Mouse (Mus musculus): ENCODE results near the gene Cmas. TPM values are rescaled to one million over a fixed set of nuclear protein-coding genes. Genes with fewer than 3 reads are reported as not detected.

Cmas gene
- total and polyA plus RNA-seq, 3 experiments = 11.7 to 35.9 (median 35.0) TPM

- TF ChIP-seq POLR2A (IDR thresholded peaks at IDR 0.05; ENCODE audit: insufficient read depth, low read depth, low read length) (no peak), CTCF (IDR thresholded peaks at IDR 0.05) (no peak), EP300 (IDR thresholded peaks at IDR 0.05; ENCODE audit: insufficient read depth, low read depth, low read length) (no peak)
- no peaks in the 10 kb centered on the region for H3K36me3 ChIP-seq (ENCODE audit: control insufficient read depth, insufficient read depth, low read length)
- H3K4me1 ChIP-seq (ENCODE audit: control insufficient read depth, insufficient read depth, low read length) = no peaks in the 10 kb centered on the region; the same call in 1 of the 2 replicates
- DNase-seq = no peak
- intact Hi-C loops (cut with DNase I) = no loop called here
- no peak overlapping the region for H3K4me3 ChIP-seq
- no peaks in the 10 kb centered on the region for H3K27me3 ChIP-seq (ENCODE audit: control insufficient read depth, insufficient read depth, low read length)
- no peak overlapping the region for H3K9ac ChIP-seq (ENCODE audit: low read depth, low read length)
- WGBS = 55% methylated on average over 4 of the region's 4 CpGs
- H3K79me2 ChIP-seq (replicated peaks; ENCODE audit: control insufficient read depth, insufficient read depth, low read length) = no peaks in the 10 kb centered on the region
- no peak overlapping the region for H3K27ac ChIP-seq
Measured at GRCm38 (mm10) chr6:142717186-142717585, 39.3 kb upstream of the Cmas start.

GRCm38 (mm10) chr6:142718167-142718566, 38.3 kb upstream of the Cmas start:
- H3K27me3 ChIP-seq (ENCODE audit: control insufficient read depth, insufficient read depth, low read length) = no peaks in the 10 kb centered on the region
- no peaks in the 10 kb centered on the region for H3K36me3 ChIP-seq (ENCODE audit: control insufficient read depth, insufficient read depth, low read length)
- H3K4me3 ChIP-seq = no peak overlapping the region
- no peaks in the 10 kb centered on the region; the same call in 1 of the 2 replicates for H3K4me1 ChIP-seq (ENCODE audit: control insufficient read depth, insufficient read depth, low read length)
- H3K9ac ChIP-seq (ENCODE audit: low read depth, low read length) = no peak overlapping the region
- intact Hi-C loops (cut with DNase I) = no loop called here
- H3K79me2 ChIP-seq (replicated peaks; ENCODE audit: control insufficient read depth, insufficient read depth, low read length) = no peaks in the 10 kb centered on the region
- no peak for DNase-seq
- no peak for TF ChIP-seq EP300 (IDR thresholded peaks at IDR 0.05; ENCODE audit: insufficient read depth, low read depth, low read length)
- peak; percentile 31 for TF ChIP-seq CTCF (IDR thresholded peaks at IDR 0.05)
- peak overlapping the region; percentile 18 for H3K27ac ChIP-seq
- 76% methylated on average over 7 of the region's 7 CpGs for WGBS

GRCm38 (mm10) chr6:142720641-142721040, 35.8 kb upstream of the Cmas start:
- Histone ChIP-seq H3K4me3 (no peak overlapping the region), H3K79me2 (replicated peaks; ENCODE audit: control insufficient read depth, insufficient read depth, low read length) (no peaks in the 10 kb centered on the region), H3K27ac (0 out of 2 replicates have a peak overlapping the region, but pooled peaks have one; percentile 9), H3K4me1 (ENCODE audit: control insufficient read depth, insufficient read depth, low read length) (no peaks in the 10 kb centered on the region; the same call in 1 of the 2 replicates), H3K27me3 (ENCODE audit: control insufficient read depth, insufficient read depth, low read length) (no peaks in the 10 kb centered on the region), H3K9ac (ENCODE audit: low read depth, low read length) (no peak overlapping the region), H3K36me3 (ENCODE audit: control insufficient read depth, insufficient read depth, low read length) (no peaks in the 10 kb centered on the region)
- TF ChIP-seq EP300 (IDR thresholded peaks at IDR 0.05; ENCODE audit: insufficient read depth, low read depth, low read length) = no peak
- TF ChIP-seq CTCF (IDR thresholded peaks at IDR 0.05) = peak; percentile 59
- no peak for TF ChIP-seq POLR2A (IDR thresholded peaks at IDR 0.05; ENCODE audit: insufficient read depth, low read depth, low read length)
- intact Hi-C loops (cut with DNase I) = no loop called here
- WGBS = 49% methylated on average over 6 of the region's 6 CpGs
- DNase-seq = no peak

GRCm38 (mm10) chr6:142721731-142722130, 34.8 kb upstream of the Cmas start:
- Histone ChIP-seq H3K27ac (peak overlapping the region; percentile 9; the same call in 1 of the 2 replicates), H3K4me3 (no peak overlapping the region), H3K4me1 (ENCODE audit: control insufficient read depth, insufficient read depth, low read length) (no peaks in the 10 kb centered on the region; the same call in 1 of the 2 replicates), H3K9ac (ENCODE audit: low read depth, low read length) (no peak overlapping the region), H3K36me3 (ENCODE audit: control insufficient read depth, insufficient read depth, low read length) (no peaks in the 10 kb centered on the region), H3K79me2 (replicated peaks; ENCODE audit: control insufficient read depth, insufficient read depth, low read length) (no peaks in the 10 kb centered on the region), H3K27me3 (ENCODE audit: control insufficient read depth, insufficient read depth, low read length) (no peaks in the 10 kb centered on the region)
- TF ChIP-seq CTCF (IDR thresholded peaks at IDR 0.05) (no peak), POLR2A (IDR thresholded peaks at IDR 0.05; ENCODE audit: insufficient read depth, low read depth, low read length) (no peak), EP300 (IDR thresholded peaks at IDR 0.05; ENCODE audit: insufficient read depth, low read depth, low read length) (no peak)
- intact Hi-C loops (cut with DNase I) = no loop called here
- WGBS = 64% methylated on average over 8 of the region's 8 CpGs
- no peak for DNase-seq

- no peak for TF ChIP-seq EP300 (IDR thresholded peaks at IDR 0.05; ENCODE audit: insufficient read depth, low read depth, low read length)
- TF ChIP-seq CTCF (IDR thresholded peaks at IDR 0.05) = no peak
- no peak for TF ChIP-seq POLR2A (IDR thresholded peaks at IDR 0.05; ENCODE audit: insufficient read depth, low read depth, low read length)
- Histone ChIP-seq H3K27me3 (ENCODE audit: control insufficient read depth, insufficient read depth, low read length) (no peaks in the 10 kb centered on the region), H3K27ac (no peak overlapping the region), H3K4me3 (no peak overlapping the region), H3K9ac (ENCODE audit: low read depth, low read length) (no peak overlapping the region), H3K36me3 (ENCODE audit: control insufficient read depth, insufficient read depth, low read length) (no peaks in the 10 kb centered on the region), H3K79me2 (replicated peaks; ENCODE audit: control insufficient read depth, insufficient read depth, low read length) (no peaks in the 10 kb centered on the region), H3K4me1 (ENCODE audit: control insufficient read depth, insufficient read depth, low read length) (no peaks in the 10 kb centered on the region; the same call in 1 of the 2 replicates)
- WGBS = 71% methylated on average over 4 of the region's 4 CpGs
- intact Hi-C loops (cut with DNase I) = no loop called here
- no peak for DNase-seq
Measured at GRCm38 (mm10) chr6:142726032-142726431, 30.5 kb upstream of the Cmas start.

GRCm38 (mm10) chr6:142732567-142733290, 23.8 kb upstream of the Cmas start:
- TF ChIP-seq POLR2A (IDR thresholded peaks at IDR 0.05; ENCODE audit: insufficient read depth, low read depth, low read length) = no peak
- no peak for TF ChIP-seq CTCF (IDR thresholded peaks at IDR 0.05)
- TF ChIP-seq EP300 (IDR thresholded peaks at IDR 0.05; ENCODE audit: insufficient read depth, low read depth, low read length) = peak; percentile 73; the same call in 1 of the 2 replicates
- no peak overlapping the region for H3K9ac ChIP-seq (ENCODE audit: low read depth, low read length)
- no peaks in the 10 kb centered on the region for H3K36me3 ChIP-seq (ENCODE audit: control insufficient read depth, insufficient read depth, low read length)
- no peaks in the 10 kb centered on the region for H3K79me2 ChIP-seq (replicated peaks; ENCODE audit: control insufficient read depth, insufficient read depth, low read length)
- H3K4me3 ChIP-seq = no peak overlapping the region
- peak in 1 of 2 experiments; percentile 44 for DNase-seq
- no peaks in the 10 kb centered on the region for H3K4me1 ChIP-seq (ENCODE audit: control insufficient read depth, insufficient read depth, low read length)
- intact Hi-C loops (cut with DNase I) = no loop called here
- WGBS = 44% methylated on average over 14 of the region's 14 CpGs
- no peaks in the 10 kb centered on the region for H3K27me3 ChIP-seq (ENCODE audit: control insufficient read depth, insufficient read depth, low read length)
- H3K27ac ChIP-seq = no peak overlapping the region; the same call in 1 of the 2 replicates

Measured in heart, adult 2 months (tissue).